Mouse (Mus musculus) forebrain, embryonic 15.5 days (tissue): ENCODE measurements around the gene Inpp5a. TPM values are rescaled to one million over a fixed set of nuclear protein-coding genes. Genes with fewer than 3 reads are reported as not detected.

ENCODE experiments used
- ATAC-seq: fragments of 200-750 bp; cut with Nextera tagmentation; replicated peaks from 2 replicates; pipeline ENCODE4 v1.8.0; 2017; ENCODE audit warnings: mild to moderate bottlenecking, moderate TSS enrichment, moderate library complexity
- H3K27ac ChIP-seq: fragments of 300-500 bp; sonication (generic); replicated peaks from 2 replicates; pipeline ENCODE4 v1.5.1; 2015; ENCODE audit warnings: mild to moderate bottlenecking, inconsistent platforms
- H3K27me3 ChIP-seq: fragments of 300-500 bp; sonication (generic); 2 replicates; pipeline ENCODE4 v1.6.1; 2015; ENCODE audit warnings: inconsistent platforms
- H3K36me3 ChIP-seq: fragments of 300-500 bp; sonication (generic); 2 replicates; pipeline ENCODE4 v1.6.1; 2015; ENCODE audit warnings: mild to moderate bottlenecking, inconsistent platforms
- H3K4me1 ChIP-seq: fragments of 300-500 bp; sonication (generic); 2 replicates; pipeline ENCODE4 v1.6.1; 2015; ENCODE audit warnings: inconsistent platforms
- H3K4me2 ChIP-seq: fragments of 300-500 bp; sonication (generic); replicated peaks from 2 replicates; pipeline ENCODE4 v1.6.1; 2015; ENCODE audit warnings: mild to moderate bottlenecking, inconsistent platforms
- H3K4me3 ChIP-seq: fragments of 300-500 bp; sonication (generic); 2 replicates; pipeline ENCODE4 v1.5.1; 2015; ENCODE audit warnings: mild to moderate bottlenecking, inconsistent platforms
- H3K9ac ChIP-seq: fragments of 300-500 bp; sonication (generic); replicated peaks from 2 replicates; pipeline ENCODE4 v1.6.1; 2015; ENCODE audit warnings: mild to moderate bottlenecking, inconsistent platforms
- H3K9me3 ChIP-seq: fragments of 300-500 bp; sonication (generic); 2 replicates; pipeline ENCODE4 v1.6.1; 2016; ENCODE audit warnings: inconsistent platforms
- WGBS: fragments of 180-500 bp; shearing (Covaris S2); methylation state at CpG from one replicate; pipeline ENCODE4 v1.1.7; 2015; ENCODE audit warnings: mixed read lengths; 5-methylcytosine and 5-hydroxymethylcytosine counted together
- polyA plus RNA-seq: library from polyadenylated mRNA; unstranded; fragments of >200 nt; fragmentation: Nextera tagmentation; extraction: Ambion mirVana; gene quantifications from 2 replicates; pipeline ENCODE4 v1.2.1, GENCODE M21; 2015

Gene Inpp5a
- polyA plus RNA-seq, 1 experiment from 2014 or later = 12.7 TPM

DNA sequence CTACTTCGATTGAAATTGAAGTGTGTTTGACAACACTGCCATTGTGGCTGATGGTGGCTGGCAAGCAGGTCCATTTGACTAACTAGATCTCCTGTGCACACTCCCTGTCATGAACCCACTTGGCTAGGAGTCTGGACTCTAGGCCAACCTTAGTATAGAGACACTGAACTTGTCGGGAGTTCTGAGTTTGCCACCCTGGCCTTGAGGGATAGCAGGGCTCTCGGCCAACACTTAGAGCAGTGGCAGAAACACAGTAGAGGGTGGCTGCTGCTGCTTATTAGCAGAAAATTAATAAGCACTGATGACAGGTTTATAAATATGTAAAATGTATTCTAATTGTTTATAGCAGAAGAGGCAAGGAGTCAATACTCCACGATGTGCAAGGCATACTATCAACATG lies 120.0 kb downstream of the Inpp5a start:
- ATAC-seq = no peak
- no peaks in the 10 kb centered on the region for H3K27me3 ChIP-seq
- WGBS = 80% methylated on average over 4 of the region's 4 CpGs
- no peaks in the 10 kb centered on the region for H3K9me3 ChIP-seq
- H3K4me3 ChIP-seq = no peak overlapping the region
- H3K27ac ChIP-seq = no peak overlapping the region
- no peak overlapping the region for H3K4me2 ChIP-seq
- no peaks in the 10 kb centered on the region for H3K4me1 ChIP-seq
- no peak overlapping the region for H3K9ac ChIP-seq
- no peaks in the 10 kb centered on the region for H3K36me3 ChIP-seq

DNA sequence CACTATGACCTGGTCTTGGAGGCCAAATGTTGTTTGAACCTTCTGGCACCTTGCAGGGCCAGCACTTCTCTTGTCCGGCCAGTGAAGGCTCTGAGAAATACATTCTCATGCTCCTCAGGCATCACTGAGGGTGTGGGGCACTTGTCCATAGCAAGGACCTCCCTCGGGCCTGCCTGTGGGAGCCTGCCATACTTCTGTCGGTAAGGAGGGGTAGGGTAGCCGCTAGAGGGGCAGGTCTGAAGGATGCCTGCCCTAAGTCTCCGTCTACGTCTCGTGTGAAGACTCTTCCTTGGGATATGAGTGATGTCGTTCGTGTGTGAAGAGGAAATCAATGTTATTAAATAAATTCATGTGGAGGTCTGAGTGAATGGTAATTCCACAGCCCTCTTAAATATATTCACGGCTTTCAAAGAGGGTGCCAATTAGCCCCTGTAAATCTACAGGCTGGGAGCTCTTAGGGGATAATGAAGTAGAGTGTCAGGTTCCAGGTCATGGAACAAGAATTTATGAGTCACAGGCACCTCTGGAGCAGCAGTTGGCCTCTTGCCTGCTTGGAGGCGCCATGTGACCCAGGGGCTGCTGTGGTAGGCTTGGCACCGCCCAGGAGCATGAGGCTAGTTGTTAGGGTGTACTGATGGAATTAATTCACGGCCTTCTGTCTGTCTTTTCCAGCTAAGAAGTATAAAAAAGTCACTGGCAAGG lies 127.2 kb downstream of the Inpp5a start:
- 39% methylated on average over 13 of the region's 13 CpGs for WGBS
- H3K4me2 ChIP-seq = no peak overlapping the region
- no peaks in the 10 kb centered on the region for H3K9me3 ChIP-seq
- H3K27ac ChIP-seq = no peak overlapping the region
- peaks cover 18% of the 10 kb centered on the region for H3K4me1 ChIP-seq
- no peak overlapping the region for H3K4me3 ChIP-seq
- no peak overlapping the region for H3K9ac ChIP-seq
- 0 out of 2 replicates have a peak, but pooled peaks have one; percentile 23 for ATAC-seq
- no peaks in the 10 kb centered on the region for H3K27me3 ChIP-seq
- no peaks in the 10 kb centered on the region for H3K36me3 ChIP-seq

DNA sequence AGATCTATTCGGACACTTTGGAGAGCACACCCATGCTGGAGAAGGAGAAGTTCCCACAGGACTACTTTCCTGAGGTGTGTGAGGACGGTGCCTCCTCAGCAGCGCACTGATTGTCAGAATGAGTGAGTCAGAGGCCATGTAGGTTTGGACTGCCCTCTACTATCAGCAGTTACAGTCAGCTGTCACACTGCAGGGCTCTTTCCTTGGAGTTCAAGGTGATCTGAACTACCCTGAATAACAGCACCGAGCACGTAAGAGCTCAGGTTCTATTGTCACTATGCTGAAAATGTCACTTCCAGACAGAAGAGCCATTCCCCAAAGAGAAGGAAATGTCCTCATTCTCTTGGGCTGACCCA lies 127.7 kb downstream of the Inpp5a start:
- Histone ChIP-seq H3K4me3 (no peak overlapping the region), H3K9me3 (no peaks in the 10 kb centered on the region), H3K4me1 (peaks cover 18% of the 10 kb centered on the region), H3K36me3 (no peaks in the 10 kb centered on the region), H3K27ac (no peak overlapping the region), H3K9ac (no peak overlapping the region), H3K27me3 (no peaks in the 10 kb centered on the region), H3K4me2 (no peak overlapping the region)
- 84% methylated on average over 5 of the region's 5 CpGs for WGBS
- no peak for ATAC-seq

DNA sequence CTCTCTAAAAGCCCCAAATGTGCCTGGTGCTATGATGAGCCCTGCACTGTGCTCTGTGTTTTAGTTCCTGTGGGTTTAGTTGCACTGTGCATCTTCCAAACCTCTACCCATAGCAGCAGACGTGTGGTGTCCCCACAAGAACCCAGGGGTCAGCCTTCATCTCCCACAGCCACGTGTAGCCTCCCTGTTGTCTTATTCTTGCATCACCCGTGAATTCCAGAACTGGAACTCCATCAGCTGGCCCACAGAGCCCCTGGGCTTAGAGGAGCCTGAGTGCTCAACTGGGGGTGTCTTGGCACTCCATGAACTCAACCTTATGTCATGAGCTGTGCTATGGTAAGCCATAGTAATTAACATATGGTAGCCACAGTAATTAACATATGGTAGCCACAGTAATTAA lies 129.4 kb downstream of the Inpp5a start:
- Histone ChIP-seq H3K4me3 (no peak overlapping the region), H3K4me1 (peaks cover 18% of the 10 kb centered on the region), H3K9me3 (no peaks in the 10 kb centered on the region), H3K27ac (no peak overlapping the region), H3K27me3 (peaks cover under 1% of the 10 kb centered on the region; the same call in 1 of the 2 replicates), H3K9ac (no peak overlapping the region), H3K4me2 (no peak overlapping the region), H3K36me3 (no peaks in the 10 kb centered on the region)
- ATAC-seq = no peak
- 60% methylated on average over 3 of the region's 3 CpGs for WGBS

DNA sequence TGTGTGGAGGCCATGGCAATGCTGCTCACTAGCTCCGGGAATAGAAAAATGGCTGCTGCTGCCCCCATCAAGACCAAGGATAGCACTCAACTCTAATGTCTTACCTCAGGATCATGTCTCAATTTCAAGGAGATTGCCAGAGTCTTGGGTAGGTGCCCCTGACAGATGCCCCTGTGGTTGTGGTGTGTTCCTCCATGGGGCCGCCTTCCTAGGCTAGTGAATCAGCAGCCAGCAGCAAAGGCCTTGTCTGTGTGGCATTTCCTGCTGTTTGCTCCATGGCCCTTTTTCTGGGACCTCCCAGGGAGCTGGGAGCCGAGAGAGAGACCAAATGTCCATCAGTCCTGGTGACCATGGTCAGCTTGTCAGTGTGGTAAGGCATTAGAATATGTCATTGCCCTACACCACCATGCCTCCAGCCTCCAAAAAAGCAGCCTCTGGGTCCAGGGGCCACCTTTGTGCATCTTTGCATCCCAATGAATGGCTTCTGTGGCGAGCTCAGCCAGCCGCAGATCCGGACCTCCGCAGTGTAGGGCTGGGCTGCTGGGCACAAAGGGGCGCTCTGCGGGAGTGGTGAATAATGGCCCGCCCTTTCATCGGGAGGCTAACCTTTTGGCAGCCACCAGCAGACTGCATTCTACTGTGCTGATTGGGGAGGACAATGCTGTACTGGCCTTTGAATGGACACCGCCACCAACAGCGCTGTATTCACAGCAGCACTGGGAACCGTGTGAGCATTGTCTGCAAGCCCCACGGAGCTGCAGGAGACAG lies 139.6 kb downstream of the Inpp5a start:
- 11% methylated on average over 15 of the region's 15 CpGs for WGBS
- Histone ChIP-seq H3K4me1 (peaks cover 20% of the 10 kb centered on the region), H3K4me3 (no peak overlapping the region), H3K36me3 (no peaks in the 10 kb centered on the region; the same call in 1 of the 2 replicates), H3K27me3 (peaks cover 39% of the 10 kb centered on the region), H3K9ac (no peak overlapping the region), H3K4me2 (0 out of 2 replicates have a peak overlapping the region, but pooled peaks have one; percentile 1), H3K27ac (no peak overlapping the region), H3K9me3 (no peaks in the 10 kb centered on the region)
- ATAC-seq = peak; percentile 78

DNA sequence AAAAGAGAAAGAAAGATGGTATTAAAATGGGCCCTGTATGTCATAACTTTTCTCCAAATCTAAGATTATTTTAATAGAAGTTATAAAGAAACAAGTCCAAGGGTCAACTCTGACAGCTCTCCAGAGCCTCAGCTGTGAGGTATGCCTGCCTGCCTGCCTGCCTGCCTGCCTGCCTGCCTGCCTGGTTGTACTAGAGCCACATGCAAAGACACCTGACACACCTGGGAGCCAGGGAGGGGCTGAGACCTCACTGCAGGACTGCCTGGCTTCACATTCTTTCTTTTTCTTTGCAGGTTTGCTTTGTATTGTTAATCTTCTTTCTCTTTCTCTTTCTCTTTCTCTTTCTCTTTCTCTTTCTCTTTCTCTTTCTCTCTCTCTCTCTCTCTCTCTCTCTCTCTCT lies 140.3 kb downstream of the Inpp5a start:
- ATAC-seq = no peak
- H3K27ac ChIP-seq = no peak overlapping the region
- H3K27me3 ChIP-seq = peaks cover 34% of the 10 kb centered on the region
- H3K36me3 ChIP-seq = no peaks in the 10 kb centered on the region; the same call in 1 of the 2 replicates
- H3K4me1 ChIP-seq = peaks cover 20% of the 10 kb centered on the region
- H3K9ac ChIP-seq = no peak overlapping the region
- H3K9me3 ChIP-seq = no peaks in the 10 kb centered on the region
- H3K4me2 ChIP-seq = no peak overlapping the region
- no peak overlapping the region for H3K4me3 ChIP-seq

DNA sequence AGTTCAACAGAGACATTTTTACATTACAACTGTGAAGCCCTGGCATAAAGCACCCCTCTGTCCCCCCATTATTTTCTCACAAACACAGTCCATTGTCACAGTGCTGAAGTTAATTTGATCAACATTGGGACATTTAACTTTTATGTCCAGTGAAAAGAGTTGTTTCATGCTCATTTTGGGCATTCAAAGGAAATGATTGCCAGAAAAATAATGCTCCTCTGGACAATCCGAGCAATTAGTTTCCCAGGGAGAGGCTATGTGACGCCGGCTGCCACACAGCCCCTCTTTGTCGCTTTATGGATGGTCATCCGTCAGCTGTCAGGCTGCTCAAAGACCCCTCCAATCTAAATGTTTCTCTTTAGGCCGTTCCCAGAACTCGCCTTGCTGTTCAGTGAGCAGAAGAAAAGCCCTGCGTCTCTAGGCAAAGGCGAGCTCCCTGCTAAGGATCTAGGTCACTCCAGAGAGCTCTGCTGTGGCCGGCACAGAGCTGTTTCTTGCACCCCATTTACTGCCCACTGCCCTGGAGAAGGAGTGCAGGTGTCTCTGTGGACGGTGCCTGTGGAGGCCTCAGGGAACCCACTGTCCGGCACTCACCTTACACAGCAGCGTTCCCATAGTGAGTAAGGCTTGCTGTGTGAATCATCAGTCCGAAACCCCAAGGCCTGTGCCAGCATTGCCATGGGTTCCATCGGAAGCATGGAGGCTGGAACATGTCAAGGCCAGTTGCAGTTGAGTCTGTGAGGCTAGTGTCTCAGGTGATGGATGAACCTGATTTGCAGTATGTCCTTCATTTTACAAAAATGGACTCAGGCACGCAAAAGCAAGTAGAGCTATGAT lies 141.9 kb downstream of the Inpp5a start:
- WGBS = 27% methylated on average over 16 of the region's 16 CpGs
- H3K27me3 ChIP-seq = peaks cover 38% of the 10 kb centered on the region
- H3K4me3 ChIP-seq = no peak overlapping the region
- peak; percentile 76 for ATAC-seq
- no peak overlapping the region for H3K9ac ChIP-seq
- no peak overlapping the region for H3K4me2 ChIP-seq
- H3K36me3 ChIP-seq = no peaks in the 10 kb centered on the region; the same call in 1 of the 2 replicates
- no peak overlapping the region for H3K27ac ChIP-seq
- H3K4me1 ChIP-seq = peaks cover 20% of the 10 kb centered on the region
- no peaks in the 10 kb centered on the region for H3K9me3 ChIP-seq

DNA sequence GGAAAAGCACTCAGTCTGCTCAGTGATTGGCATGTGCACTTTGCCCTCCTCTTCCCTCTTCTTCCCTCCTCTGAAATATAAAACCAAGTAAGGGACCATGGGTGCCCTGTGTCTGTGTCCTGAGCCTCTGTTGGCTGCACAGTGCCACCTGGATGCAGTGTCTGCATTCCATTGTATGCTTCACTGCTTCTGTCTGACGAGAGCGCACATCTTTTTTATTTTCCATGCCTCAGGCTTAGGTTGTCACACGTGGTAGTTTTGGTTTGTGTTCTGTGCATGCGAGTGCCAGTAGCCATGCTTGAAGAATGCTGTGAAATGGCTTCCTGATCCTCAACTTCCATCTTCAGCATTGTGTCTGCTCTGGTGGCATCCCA lies 142.5 kb downstream of the Inpp5a start:
- peaks cover 38% of the 10 kb centered on the region for H3K27me3 ChIP-seq
- 75% methylated on average over 4 of the region's 4 CpGs for WGBS
- no peak overlapping the region for H3K4me3 ChIP-seq
- H3K4me1 ChIP-seq = peaks cover 20% of the 10 kb centered on the region
- no peaks in the 10 kb centered on the region; the same call in 1 of the 2 replicates for H3K36me3 ChIP-seq
- H3K4me2 ChIP-seq = no peak overlapping the region
- H3K9ac ChIP-seq = no peak overlapping the region
- no peaks in the 10 kb centered on the region for H3K9me3 ChIP-seq
- H3K27ac ChIP-seq = no peak overlapping the region
- no peak for ATAC-seq

DNA sequence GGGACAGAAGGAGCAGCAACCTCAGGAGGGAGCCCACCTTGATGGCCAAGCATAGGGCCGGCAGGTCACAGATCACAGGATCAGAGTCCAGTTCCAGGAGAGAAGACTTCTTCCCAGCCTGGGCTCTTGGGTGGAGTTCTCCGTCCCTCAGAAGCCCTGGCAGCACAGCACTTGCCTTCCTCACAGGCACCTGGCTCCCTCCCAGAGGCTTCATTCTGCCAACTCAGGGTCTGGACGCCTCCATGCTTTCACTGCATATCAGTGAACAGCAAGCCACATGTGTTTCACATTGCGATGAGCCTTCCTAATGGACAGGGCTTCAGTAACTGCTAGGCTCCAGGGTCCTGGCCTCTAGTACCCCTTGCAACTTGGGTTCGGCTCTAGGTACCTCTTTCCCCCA lies 147.4 kb downstream of the Inpp5a start:
- peaks cover under 1% of the 10 kb centered on the region; the same call in 1 of the 2 replicates for H3K4me1 ChIP-seq
- peaks cover 32% of the 10 kb centered on the region for H3K27me3 ChIP-seq
- H3K36me3 ChIP-seq = no peaks in the 10 kb centered on the region
- no peaks in the 10 kb centered on the region for H3K9me3 ChIP-seq
- 81% methylated on average over 5 of the region's 5 CpGs for WGBS
- no peak overlapping the region for H3K27ac ChIP-seq
- no peak overlapping the region for H3K4me2 ChIP-seq
- H3K4me3 ChIP-seq = no peak overlapping the region
- H3K9ac ChIP-seq = no peak overlapping the region
- ATAC-seq = no peak

DNA sequence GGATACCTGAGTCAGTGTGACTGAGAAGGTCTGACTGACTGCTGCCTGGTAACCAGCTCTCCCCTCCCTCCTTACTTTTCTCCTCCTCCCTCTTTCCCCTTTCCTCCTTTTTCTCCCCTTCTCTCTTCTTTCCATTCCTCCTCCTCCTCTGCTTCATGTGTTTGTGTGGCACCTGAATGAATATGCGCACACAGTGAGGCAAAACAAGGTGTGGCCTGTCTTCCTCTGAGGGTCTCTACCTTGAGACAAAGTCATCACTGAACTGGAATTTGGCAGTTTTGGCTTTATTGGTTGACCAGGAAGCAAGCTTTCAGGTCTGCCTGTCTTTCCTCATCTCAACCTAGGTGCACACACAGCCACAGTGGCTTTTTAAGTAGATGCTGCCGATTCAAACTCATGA lies 147.9 kb downstream of the Inpp5a start:
- H3K4me3 ChIP-seq = no peak overlapping the region
- H3K27me3 ChIP-seq = peaks cover 33% of the 10 kb centered on the region
- no peak overlapping the region for H3K4me2 ChIP-seq
- no peaks in the 10 kb centered on the region for H3K36me3 ChIP-seq
- H3K27ac ChIP-seq = no peak overlapping the region
- H3K9ac ChIP-seq = no peak overlapping the region
- no peaks in the 10 kb centered on the region for H3K4me1 ChIP-seq
- 96% methylated on average over 2 of the region's 2 CpGs for WGBS
- ATAC-seq = no peak
- no peaks in the 10 kb centered on the region for H3K9me3 ChIP-seq

DNA sequence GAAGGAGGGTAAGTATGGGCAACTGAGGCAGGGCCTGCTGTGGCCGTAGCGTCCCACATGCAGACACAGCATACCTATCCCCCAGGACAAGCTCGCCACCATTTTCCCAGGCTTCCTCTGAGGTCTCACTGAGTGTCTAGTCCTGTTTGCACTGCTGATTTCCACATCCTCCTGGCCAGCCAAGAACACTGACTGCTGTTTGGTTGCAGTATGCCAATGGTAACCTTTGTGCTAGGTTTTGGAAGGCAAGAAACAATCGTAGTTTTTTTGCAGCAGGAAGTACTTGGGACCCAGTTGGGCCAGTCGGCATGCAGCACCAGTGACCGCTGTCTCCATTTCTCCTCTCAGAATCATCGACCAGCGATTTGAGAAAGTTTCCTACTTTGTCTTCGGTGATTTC lies 148.9 kb downstream of the Inpp5a start:
- Histone ChIP-seq H3K9me3 (no peaks in the 10 kb centered on the region), H3K9ac (no peak overlapping the region), H3K4me3 (no peak overlapping the region), H3K27me3 (peaks cover 32% of the 10 kb centered on the region), H3K4me1 (no peaks in the 10 kb centered on the region), H3K36me3 (no peaks in the 10 kb centered on the region), H3K4me2 (no peak overlapping the region), H3K27ac (no peak overlapping the region)
- ATAC-seq = no peak
- WGBS = 96% methylated on average over 9 of the region's 9 CpGs

DNA sequence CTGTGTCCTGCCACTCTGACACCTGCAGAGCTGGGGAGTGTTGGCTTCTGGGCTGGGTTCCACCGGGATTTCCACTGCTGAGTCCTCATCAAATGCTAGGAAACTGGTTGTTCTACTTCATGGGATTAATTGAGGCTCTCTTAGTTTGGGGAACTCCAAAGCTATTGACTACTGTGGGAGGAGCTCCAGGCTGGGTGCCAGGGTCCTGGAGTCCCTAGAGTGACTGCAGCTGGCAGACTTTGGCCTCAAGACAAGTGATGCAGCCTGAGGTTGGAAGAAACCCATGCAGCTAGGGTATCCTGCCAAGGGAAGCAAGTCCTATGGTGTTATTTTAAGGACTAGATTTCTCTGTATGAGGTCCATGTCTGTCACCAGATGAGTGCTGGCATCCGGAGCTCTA lies 149.6 kb downstream of the Inpp5a start:
- Histone ChIP-seq H3K36me3 (no peaks in the 10 kb centered on the region), H3K27ac (no peak overlapping the region), H3K4me1 (no peaks in the 10 kb centered on the region), H3K9ac (no peak overlapping the region), H3K4me3 (no peak overlapping the region), H3K27me3 (peaks cover 30% of the 10 kb centered on the region), H3K9me3 (no peaks in the 10 kb centered on the region), H3K4me2 (no peak overlapping the region)
- WGBS = 77% methylated on average over 2 of the region's 2 CpGs
- ATAC-seq = no peak
